ENCODE assay signal across 23 mouse cellular contexts in the genomic region with DNA sequence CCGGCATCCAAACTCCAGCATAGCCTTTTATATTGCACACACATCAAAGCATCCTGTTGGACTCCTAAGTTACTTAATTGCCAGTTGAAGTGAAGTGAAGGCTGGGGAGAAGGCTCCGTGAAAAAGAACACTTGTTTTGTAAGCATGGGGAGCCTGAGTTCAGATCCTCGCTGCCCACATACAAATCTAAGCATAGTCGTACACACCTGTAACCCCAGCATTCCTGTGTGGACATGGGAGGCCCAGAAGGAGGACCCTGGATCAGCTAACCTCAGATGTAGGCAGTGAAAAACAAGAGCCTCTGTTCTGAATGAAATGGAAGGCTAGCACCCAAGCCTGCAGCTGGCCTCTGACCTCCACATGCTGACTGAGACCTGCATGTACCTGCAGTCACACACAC.
DNase-seq lines count a peak whose midpoint lies in the region; ATAC-seq and TF ChIP-seq lines count a peak whose summit lies in the region.
"Had no signal": no experiment of that assay in that cellular context is flagged by ENCODE, and none has a peak within 500 bp of the region (broad histone marks: within the 10 kb centered on the region; RNA-seq: fewer than 3 reads in every experiment).

No protein-coding gene starts in this region.

- no peaks in the 10 kb centered on the region for H3K9me3 ChIP-seq in kidney, embryonic 15.5 days (replicated peaks)
- H3K9me3 ChIP-seq in embryonic facial prominence, embryonic 10.5 days, result no peaks in the 10 kb centered on the region
- H3K9me3 ChIP-seq: embryonic facial prominence, embryonic 12.5 days; embryonic facial prominence, embryonic 15.5 days; hindbrain, embryonic 12.5 days; hindbrain, embryonic 15.5 days; intestine, embryonic 15.5 days had no signal

- no peak overlapping the region for H3K4me3 ChIP-seq in kidney, embryonic 15.5 days (replicated peaks)
- H3K4me3 ChIP-seq in kidney, adult 2 months (ENCODE audit: insufficient read depth, low read depth, low read length), result no peak overlapping the region
- no peak overlapping the region for H3K4me3 ChIP-seq in embryonic facial prominence, embryonic 10.5 days
- H3K4me3 ChIP-seq: embryonic facial prominence, embryonic 12.5 days; embryonic facial prominence, embryonic 15.5 days; gastrocnemius, adult 2 months; hindbrain, embryonic 12.5 days; hindbrain, embryonic 15.5 days; intestine, embryonic 15.5 days had no signal

- H3K36me3 ChIP-seq in kidney, embryonic 15.5 days, result peaks cover 15% of the 10 kb centered on the region; the same call in 1 of the 2 replicates
- H3K36me3 ChIP-seq in kidney, adult 2 months (ENCODE audit: control insufficient read depth, insufficient read depth, low read length), result no peaks in the 10 kb centered on the region
- H3K36me3 ChIP-seq in embryonic facial prominence, embryonic 10.5 days (replicated peaks), result peaks cover 23% of the 10 kb centered on the region
- H3K36me3 ChIP-seq: embryonic facial prominence, embryonic 15.5 days; hindbrain, embryonic 12.5 days; hindbrain, embryonic 15.5 days; intestine, embryonic 15.5 days had no signal

- H3K9ac ChIP-seq in kidney, embryonic 15.5 days, result no peak overlapping the region
- H3K9ac ChIP-seq: embryonic facial prominence, embryonic 12.5 days; embryonic facial prominence, embryonic 15.5 days; forebrain, postnatal 0 days; hindbrain, embryonic 12.5 days; hindbrain, embryonic 15.5 days; intestine, embryonic 15.5 days had no signal

- no peaks in the 10 kb centered on the region for H3K27me3 ChIP-seq in kidney, embryonic 15.5 days
- H3K27me3 ChIP-seq in kidney, adult 2 months (replicated peaks; ENCODE audit: control insufficient read depth, insufficient read depth, low read length), result no peaks in the 10 kb centered on the region
- no peaks in the 10 kb centered on the region for H3K27me3 ChIP-seq in embryonic facial prominence, embryonic 10.5 days (replicated peaks; ENCODE audit: low read depth, poor library complexity, severe bottlenecking)
- H3K27me3 ChIP-seq: embryonic facial prominence, embryonic 12.5 days; embryonic facial prominence, embryonic 15.5 days; hindbrain, embryonic 12.5 days; hindbrain, embryonic 15.5 days; intestine, embryonic 15.5 days had no signal

- peak; percentile 39 for DNase-seq in cerebellum, adult 8-10 months
- no peak for DNase-seq in cerebellum, postnatal 10 days
- no peak for DNase-seq in kidney, adult 2 months
- DNase-seq in cerebellum, postnatal 25 days, result peak; percentile 33 to 49
- DNase-seq in embryonic facial prominence, embryonic 10.5 days (ENCODE audit: low spot score), result no peak
- no peak for DNase-seq in Muller cell, postnatal 12 days (ENCODE audit: inconsistent ontology term)
- DNase-seq: adrenal gland, adult 8-10 months; adrenal gland, postnatal 25 days; forebrain, postnatal 0 days; gastrocnemius, adult 2 months; gastrocnemius, postnatal 14 days; kidney, adult 11 months; kidney, adult 9 months had no signal

- no peak for ATAC-seq in kidney, embryonic 15.5 days (replicated peaks; ENCODE audit: low FRiP score)
- ATAC-seq: activated CD4-positive, CD25-positive, alpha-beta regulatory T cell, adult 4 months; CD4-positive, CD25-positive, alpha-beta regulatory T cell, adult 4 months; forebrain, embryonic 14.5 days; forebrain, postnatal 0 days; intestine, embryonic 15.5 days had no signal

- H3K4me1 ChIP-seq in kidney, embryonic 15.5 days, result peaks cover 20% of the 10 kb centered on the region
- H3K4me1 ChIP-seq in kidney, adult 2 months (ENCODE audit: control insufficient read depth, insufficient read depth, low read length), result peaks cover 4% of the 10 kb centered on the region; the same call in 1 of the 2 replicates
- H3K4me1 ChIP-seq in embryonic facial prominence, embryonic 10.5 days, result peaks cover 8% of the 10 kb centered on the region
- H3K4me1 ChIP-seq: embryonic facial prominence, embryonic 12.5 days; embryonic facial prominence, embryonic 15.5 days; hindbrain, embryonic 15.5 days had no signal

- no peak for TF ChIP-seq POLR2A in kidney, adult 2 months (IDR thresholded peaks at IDR 0.05; ENCODE audit: low read depth, low read length)

- no peak for TF ChIP-seq CTCF in kidney, adult 2 months (conservative IDR thresholded peaks at IDR 0.05; ENCODE audit: insufficient read depth, insufficient read length, low read depth, low read length)

- WGBS in kidney, embryonic 15.5 days, result 49% methylated on average over 4 of the region's 4 CpGs
- WGBS in kidney, adult 2 months, result 74% methylated on average over 4 of the region's 4 CpGs
- 84% methylated on average over 4 of the region's 4 CpGs for WGBS in embryonic facial prominence, embryonic 10.5 days

- H3K4me2 ChIP-seq in kidney, embryonic 15.5 days, result no peak overlapping the region
- H3K4me2 ChIP-seq: embryonic facial prominence, embryonic 12.5 days; embryonic facial prominence, embryonic 15.5 days; heart, embryonic 11.5 days; hindbrain, embryonic 12.5 days; hindbrain, embryonic 15.5 days; intestine, embryonic 15.5 days had no signal

- H3K27ac ChIP-seq in kidney, embryonic 15.5 days, result peak overlapping the region; percentile 41; the same call in 1 of the 2 replicates
- H3K27ac ChIP-seq in kidney, adult 2 months (ENCODE audit: insufficient read depth, low read depth, low read length), result no peak overlapping the region
- H3K27ac ChIP-seq in embryonic facial prominence, embryonic 10.5 days (replicated peaks), result 0 out of 2 replicates have a peak overlapping the region, but pooled peaks have one; percentile 16
- H3K27ac ChIP-seq: embryonic facial prominence, embryonic 12.5 days; embryonic facial prominence, embryonic 15.5 days; hindbrain, embryonic 12.5 days; hindbrain, embryonic 15.5 days; intestine, embryonic 15.5 days had no signal

Comparison
In these comparisons a context has a peak if more than half of its experiments do, and no peak if none do; other contexts are left out.
1. DNase-seq: peak in cerebellum, adult 8-10 months (single experiment) and cerebellum, postnatal 25 days (2 of 2); none in cerebellum, postnatal 10 days (0 of 2), kidney, adult 2 months (single experiment), embryonic facial prominence, embryonic 10.5 days (single experiment) and Muller cell, postnatal 12 days (single experiment).